Mouse (Mus musculus): Measurements from ENCODE around the gene Tagln2. TPM values are rescaled to one million over a fixed set of nuclear protein-coding genes. Genes with fewer than 3 reads are reported as not detected.
A peak's percentile ranks its signal among the peaks of the same experiment; 100 is the strongest.

Gene Tagln2
- polyA plus RNA-seq (2012; rRNA removed), result 15.8 and 18.0 TPM in 2 replicates

DNA sequence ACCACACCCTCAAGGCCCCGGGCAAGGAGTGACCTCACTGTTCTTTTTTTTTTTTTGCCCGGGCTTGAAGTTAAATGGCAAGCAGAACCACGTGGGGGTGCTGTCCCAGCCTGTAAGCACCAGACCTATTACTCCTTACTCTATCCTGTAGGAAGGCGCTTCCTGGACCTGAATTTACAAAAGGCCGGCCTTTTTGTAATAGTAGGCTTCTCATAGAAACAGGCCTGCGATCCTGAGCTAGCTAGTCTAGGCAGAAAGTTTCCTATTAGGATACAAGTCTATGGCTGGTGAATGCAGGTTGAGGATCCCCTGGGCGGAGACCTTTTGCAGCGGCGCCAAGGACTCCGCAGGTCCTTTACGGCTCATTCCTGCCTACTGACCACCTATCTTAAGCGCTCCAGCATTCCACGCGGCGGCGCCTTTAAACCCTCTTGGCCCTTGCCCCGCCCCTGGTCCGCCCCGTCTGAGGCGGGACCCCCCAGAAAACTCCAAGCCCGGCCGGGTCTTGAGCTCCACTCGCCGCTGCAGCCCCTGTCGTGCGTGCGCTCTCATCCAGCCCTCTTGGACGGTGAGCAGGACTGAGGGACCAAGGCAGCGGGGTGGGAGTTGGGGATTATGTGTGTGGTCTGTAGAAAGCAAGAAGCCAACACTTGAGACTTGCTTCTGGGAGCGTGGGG is at the start of gene Tagln2:
Gene Tagln2, plus strand, starts transcription at position 283 of the 677 bp plus-strand sequence.
- TF ChIP-seq POLR2A (IDR thresholded peaks at IDR 0.05; ENCODE audit: extremely low read depth, insufficient read depth, low read length), result 0 out of 2 replicates have a peak, but pooled peaks have one; percentile 32
- TF ChIP-seq CTCF (IDR thresholded peaks at IDR 0.05; ENCODE audit: extremely low read depth, insufficient read depth, low read length), result no peak
- Histone ChIP-seq H3K4me3 (ENCODE audit: insufficient read depth, low read length) (peak within 1 kb of the TSS; percentile 39), H3K27ac (ENCODE audit: insufficient read depth, low read length) (peak within 1 kb of the TSS; percentile 21; the same call in 1 of the 2 replicates), H3K4me1 (ENCODE audit: control insufficient read depth, insufficient read depth, low read length) (no peaks in the 10 kb centered on the region)

DNA sequence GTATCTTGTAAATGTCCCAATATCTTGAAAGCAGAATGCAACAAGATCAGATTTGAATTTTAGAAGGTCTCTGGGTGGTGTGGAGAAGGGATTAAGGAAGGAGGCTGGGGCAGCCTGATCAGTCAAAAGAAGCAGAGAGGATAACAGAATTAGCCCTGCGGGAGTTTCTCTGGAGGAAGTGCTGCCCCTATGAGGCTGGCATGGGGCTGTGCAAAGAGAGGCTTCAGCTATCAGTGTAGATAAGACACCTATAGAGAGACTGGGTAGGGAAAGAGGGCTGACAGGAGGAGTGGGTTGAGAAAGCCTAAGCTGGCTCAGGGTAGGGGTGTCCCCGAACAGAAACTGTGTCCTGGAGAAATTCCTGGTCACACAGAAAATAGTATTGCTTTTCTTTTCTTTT is 49.6 kb upstream of the Tagln2 start:
- H3K4me1 ChIP-seq (ENCODE audit: control insufficient read depth, insufficient read depth, low read length), result no peaks in the 10 kb centered on the region
- TF ChIP-seq POLR2A (IDR thresholded peaks at IDR 0.05; ENCODE audit: extremely low read depth, insufficient read depth, low read length), result no peak
- TF ChIP-seq CTCF (IDR thresholded peaks at IDR 0.05; ENCODE audit: extremely low read depth, insufficient read depth, low read length), result no peak
- no peak overlapping the region for H3K27ac ChIP-seq (ENCODE audit: insufficient read depth, low read length)
- no peak overlapping the region for H3K4me3 ChIP-seq (ENCODE audit: insufficient read depth, low read length)

DNA sequence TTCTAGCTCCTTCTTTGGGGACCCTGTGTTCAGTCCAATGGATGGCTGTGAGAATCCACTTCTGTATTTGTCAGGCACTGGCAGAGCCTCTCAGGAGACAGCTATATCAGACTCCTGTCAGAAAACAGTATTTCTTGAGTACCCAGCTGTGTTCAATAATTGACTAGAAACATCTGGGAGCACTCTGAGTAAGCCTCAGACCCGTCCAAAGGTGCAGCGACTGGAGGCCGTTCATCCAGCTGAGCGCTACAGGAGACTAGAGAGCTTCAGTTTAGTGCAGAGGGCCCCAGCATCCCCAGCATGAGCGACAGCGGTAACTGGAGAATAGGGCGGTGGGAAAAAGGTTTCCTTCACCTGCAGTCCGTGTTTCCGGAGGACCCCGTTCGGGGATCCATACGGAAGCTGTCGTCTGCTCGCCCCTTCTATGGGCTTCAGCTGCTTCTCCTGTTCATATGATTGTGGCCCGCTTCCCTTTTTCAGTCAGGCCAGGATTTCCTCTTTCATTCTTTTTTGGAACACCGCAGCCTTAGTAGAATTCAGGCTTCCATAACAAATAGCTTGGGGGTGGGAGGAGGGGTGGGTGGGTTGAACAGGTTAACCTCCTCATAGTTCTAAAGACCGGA is 48.9 kb upstream of the Tagln2 start:
- TF ChIP-seq POLR2A (IDR thresholded peaks at IDR 0.05; ENCODE audit: extremely low read depth, insufficient read depth, low read length) (no peak), CTCF (IDR thresholded peaks at IDR 0.05; ENCODE audit: extremely low read depth, insufficient read depth, low read length) (no peak)
- Histone ChIP-seq H3K4me1 (ENCODE audit: control insufficient read depth, insufficient read depth, low read length) (no peaks in the 10 kb centered on the region), H3K27ac (ENCODE audit: insufficient read depth, low read length) (no peak overlapping the region)

DNA sequence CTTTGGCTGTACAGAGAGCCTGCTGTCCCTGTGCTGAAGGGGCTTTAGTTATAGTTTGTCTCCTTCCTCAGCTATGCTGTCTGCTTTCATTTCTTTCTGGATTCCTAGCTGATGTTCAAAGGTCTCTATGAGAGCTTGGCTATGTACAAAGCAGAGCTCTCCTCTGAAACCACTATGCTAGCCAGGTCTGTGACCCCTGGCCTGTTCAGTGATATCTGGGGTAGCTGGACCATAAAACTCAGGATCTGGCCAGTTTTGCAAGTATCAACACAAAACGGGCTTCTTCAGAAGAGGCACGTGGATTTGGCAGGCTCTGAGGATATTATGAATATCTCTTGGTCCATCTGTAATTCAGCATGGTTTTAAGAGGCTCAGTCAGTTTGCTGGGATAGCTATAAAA is 46.9 kb upstream of the Tagln2 start:
- no peak for TF ChIP-seq CTCF (IDR thresholded peaks at IDR 0.05; ENCODE audit: extremely low read depth, insufficient read depth, low read length)
- TF ChIP-seq POLR2A (IDR thresholded peaks at IDR 0.05; ENCODE audit: extremely low read depth, insufficient read depth, low read length), result no peak
- H3K4me3 ChIP-seq (ENCODE audit: insufficient read depth, low read length), result no peak overlapping the region
- H3K27ac ChIP-seq (ENCODE audit: insufficient read depth, low read length), result no peak overlapping the region
- H3K4me1 ChIP-seq (ENCODE audit: control insufficient read depth, insufficient read depth, low read length), result no peaks in the 10 kb centered on the region

More for the DNA sequence above, 48.9 kb upstream of the Tagln2 start:
- no peak overlapping the region for H3K4me3 ChIP-seq (ENCODE audit: insufficient read depth, low read length)

DNA sequence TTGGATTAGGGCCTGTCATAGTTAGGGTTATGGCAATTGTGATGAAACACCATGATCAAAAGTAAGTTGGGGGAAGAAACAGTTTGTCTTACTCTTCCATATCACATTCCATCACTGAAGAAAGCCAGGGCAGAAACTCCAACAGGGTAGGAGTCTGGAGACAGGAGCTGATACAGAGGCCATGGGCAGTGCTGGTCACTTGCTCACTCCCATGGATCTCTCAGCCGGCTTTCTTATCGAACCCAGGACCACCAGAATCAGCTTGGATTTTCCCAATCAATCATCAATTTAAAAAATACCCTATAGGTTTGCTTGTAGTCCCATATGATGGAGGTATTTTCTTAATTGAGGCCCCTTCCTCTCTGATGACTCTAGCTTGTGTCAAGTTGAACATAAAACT is 46.0 kb upstream of the Tagln2 start:
- Histone ChIP-seq H3K27ac (ENCODE audit: insufficient read depth, low read length) (no peak overlapping the region), H3K4me1 (ENCODE audit: control insufficient read depth, insufficient read depth, low read length) (no peaks in the 10 kb centered on the region), H3K4me3 (ENCODE audit: insufficient read depth, low read length) (no peak overlapping the region)
- TF ChIP-seq POLR2A (IDR thresholded peaks at IDR 0.05; ENCODE audit: extremely low read depth, insufficient read depth, low read length) (no peak), CTCF (IDR thresholded peaks at IDR 0.05; ENCODE audit: extremely low read depth, insufficient read depth, low read length) (no peak)

DNA sequence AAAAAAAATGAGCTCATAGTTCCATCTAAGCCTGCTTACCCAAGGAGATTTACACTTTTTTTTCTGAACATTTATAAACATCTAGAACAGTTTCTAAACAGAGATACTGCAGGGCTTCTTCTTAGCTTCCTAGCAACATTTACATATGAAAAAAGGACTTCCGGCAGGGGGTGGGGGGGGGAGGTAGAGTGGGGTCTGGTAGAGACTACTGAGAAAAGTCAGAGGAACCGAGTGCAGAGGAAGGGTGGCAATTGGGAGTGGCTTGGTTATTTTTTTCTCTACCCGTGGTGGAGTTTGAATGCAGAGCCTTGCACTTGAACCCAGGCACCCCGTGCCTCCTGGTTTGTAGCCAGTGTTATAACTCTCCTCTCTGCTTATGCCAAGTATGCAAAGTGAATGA is 44.4 kb upstream of the Tagln2 start:
- Histone ChIP-seq H3K4me1 (ENCODE audit: control insufficient read depth, insufficient read depth, low read length) (no peaks in the 10 kb centered on the region), H3K4me3 (ENCODE audit: insufficient read depth, low read length) (no peak overlapping the region), H3K27ac (ENCODE audit: insufficient read depth, low read length) (no peak overlapping the region)
- TF ChIP-seq POLR2A (IDR thresholded peaks at IDR 0.05; ENCODE audit: extremely low read depth, insufficient read depth, low read length), result no peak
- no peak for TF ChIP-seq CTCF (IDR thresholded peaks at IDR 0.05; ENCODE audit: extremely low read depth, insufficient read depth, low read length)

DNA sequence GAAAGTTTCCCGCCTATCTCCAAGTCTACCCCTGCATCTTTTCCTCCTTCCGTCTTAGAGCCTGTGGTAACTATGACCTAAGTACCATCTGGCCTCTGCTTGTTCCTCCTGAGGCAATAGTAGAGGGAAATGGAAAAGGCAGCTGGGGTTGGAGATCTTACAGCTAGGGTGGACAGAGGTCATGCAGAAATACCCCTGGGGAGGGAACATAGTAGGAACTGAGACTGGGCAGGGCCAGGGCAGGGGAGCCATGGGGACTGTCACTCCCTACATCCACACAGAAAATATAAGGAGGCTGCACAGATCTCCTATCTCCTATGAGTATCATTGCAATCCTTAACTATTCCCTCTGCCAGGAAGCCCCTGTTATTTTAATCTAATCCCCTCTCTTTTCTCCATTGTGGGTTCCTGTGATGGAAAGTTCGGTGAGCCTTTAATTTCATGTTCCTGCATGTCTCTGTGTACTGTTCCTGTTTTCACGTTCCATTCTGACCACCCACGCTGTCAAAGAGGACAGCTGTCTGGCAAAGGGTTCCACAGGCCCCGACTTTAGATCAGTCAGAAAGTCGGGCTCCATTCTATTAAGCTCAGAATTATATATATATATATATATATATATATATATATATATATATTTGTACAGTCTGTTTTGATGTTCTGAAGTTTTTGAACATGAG is 43.7 kb upstream of the Tagln2 start:
- Histone ChIP-seq H3K4me1 (ENCODE audit: control insufficient read depth, insufficient read depth, low read length) (no peaks in the 10 kb centered on the region), H3K4me3 (ENCODE audit: insufficient read depth, low read length) (no peak overlapping the region), H3K27ac (ENCODE audit: insufficient read depth, low read length) (no peak overlapping the region)
- no peak for TF ChIP-seq POLR2A (IDR thresholded peaks at IDR 0.05; ENCODE audit: extremely low read depth, insufficient read depth, low read length)
- TF ChIP-seq CTCF (IDR thresholded peaks at IDR 0.05; ENCODE audit: extremely low read depth, insufficient read depth, low read length), result no peak

DNA sequence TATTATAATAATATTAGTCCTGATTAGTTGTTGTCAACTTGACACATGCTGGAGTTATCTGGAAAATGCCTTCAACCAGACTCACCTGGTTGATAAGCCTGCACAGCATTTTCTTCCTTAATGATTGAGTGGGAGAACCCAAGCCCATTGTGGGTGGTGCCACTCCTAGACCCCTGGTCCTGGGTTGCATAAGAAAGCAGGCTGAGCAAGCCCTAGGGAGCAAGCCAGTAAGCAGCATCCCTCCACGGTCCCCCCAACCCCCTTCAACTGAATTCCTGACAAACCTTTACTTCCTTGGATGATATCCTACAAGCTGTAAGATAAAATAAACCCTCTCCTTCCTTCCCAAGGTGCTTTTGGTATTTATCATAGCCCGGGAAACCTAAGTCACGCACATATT is 42.7 kb upstream of the Tagln2 start:
- no peaks in the 10 kb centered on the region for H3K4me1 ChIP-seq (ENCODE audit: control insufficient read depth, insufficient read depth, low read length)
- TF ChIP-seq POLR2A (IDR thresholded peaks at IDR 0.05; ENCODE audit: extremely low read depth, insufficient read depth, low read length) (no peak), CTCF (IDR thresholded peaks at IDR 0.05; ENCODE audit: extremely low read depth, insufficient read depth, low read length) (no peak)
- H3K27ac ChIP-seq (ENCODE audit: insufficient read depth, low read length), result no peak overlapping the region
- H3K4me3 ChIP-seq (ENCODE audit: insufficient read depth, low read length), result no peak overlapping the region

DNA sequence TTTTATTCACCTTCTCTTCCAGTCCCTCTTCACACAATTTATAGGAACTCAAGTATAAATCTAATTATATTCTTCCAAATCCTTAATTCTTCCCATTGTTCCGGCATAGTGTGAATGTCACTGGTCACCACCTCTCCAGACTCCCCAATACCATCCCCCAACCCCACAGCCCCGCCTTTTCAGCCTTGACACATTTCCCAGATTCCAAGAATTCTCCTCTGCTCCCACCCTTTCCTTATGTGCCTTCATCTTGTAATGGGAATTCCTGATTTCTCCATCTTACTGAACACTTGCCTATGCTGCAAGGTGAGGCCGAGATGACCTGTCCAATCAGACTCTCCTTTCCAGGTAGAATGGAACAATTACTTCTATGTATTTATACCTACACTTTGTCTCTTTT is 41.8 kb upstream of the Tagln2 start:
- Histone ChIP-seq H3K4me1 (ENCODE audit: control insufficient read depth, insufficient read depth, low read length) (no peaks in the 10 kb centered on the region), H3K27ac (ENCODE audit: insufficient read depth, low read length) (no peak overlapping the region), H3K4me3 (ENCODE audit: insufficient read depth, low read length) (no peak overlapping the region)
- TF ChIP-seq POLR2A (IDR thresholded peaks at IDR 0.05; ENCODE audit: extremely low read depth, insufficient read depth, low read length) (no peak), CTCF (IDR thresholded peaks at IDR 0.05; ENCODE audit: extremely low read depth, insufficient read depth, low read length) (no peak)

All from cortical plate, adult 2 months (tissue).